Mouse (Mus musculus) layer of hippocampus, postnatal 25 days (tissue): ENCODE results near the gene Mgp. TPM values are rescaled to one million over a fixed set of nuclear protein-coding genes. Genes with fewer than 3 reads are reported as not detected.

Source experiments
- total RNA-seq, 2 experiments: library from RNA; stranded (reverse); gene quantifications; 2 replicates each; pipeline ENCODE4 v1.2.3; 2021

The Mgp gene
- total RNA-seq, 2 experiments from 2014 or later, result 18.6 to 25.4 TPM

Other genes starting within 250 kb of the Mgp start
- under 1 TPM in 1 of 2 experiments, not detected in 1; 0.27 TPM for gene Plbd1, start 213.9 kb downstream of the Mgp start, total RNA-seq
- under 1 TPM; 0.56 to 0.79 TPM for gene Gucy2c, start 94.1 kb downstream of the Mgp start, total RNA-seq
- gene Hist4h4, start 71.4 kb downstream of the Mgp start, total RNA-seq, result 10 to 100 TPM; 11.6 to 12.4 TPM
- 10 to 100 TPM; 80.0 to 81.9 TPM for gene H2afj, start 67.6 kb downstream of the Mgp start, total RNA-seq
- 1 to 10 TPM; 2.0 to 3.0 TPM for gene BC049715, start 48.2 kb downstream of the Mgp start, total RNA-seq
- 100 to 1,000 TPM; 138 to 141 TPM for gene Wbp11, start 47.6 kb downstream of the Mgp start, total RNA-seq
- gene Smco3, start 40.4 kb downstream of the Mgp start, total RNA-seq, result 10 to 100 TPM in 1 of 2 experiments, 1 to 10 TPM in 1; 5.2 to 10.5 TPM
- not detected for gene Art4, start 18.1 kb downstream of the Mgp start, total RNA-seq
- under 1 TPM; 0.52 to 0.85 TPM for gene Erp27, start 46.4 kb upstream of the Mgp start, total RNA-seq
- gene Pde6h, start 48.0 kb upstream of the Mgp start, total RNA-seq, result 1 to 10 TPM; 1.2 TPM
- gene Arhgdib, start 66.1 kb upstream of the Mgp start, total RNA-seq, result 10 to 100 TPM in 1 of 2 experiments, 1 to 10 TPM in 1; 8.8 to 11.3 TPM